Comparison of ENCODE assay signal across 23 mouse cellular contexts in the genomic region with DNA sequence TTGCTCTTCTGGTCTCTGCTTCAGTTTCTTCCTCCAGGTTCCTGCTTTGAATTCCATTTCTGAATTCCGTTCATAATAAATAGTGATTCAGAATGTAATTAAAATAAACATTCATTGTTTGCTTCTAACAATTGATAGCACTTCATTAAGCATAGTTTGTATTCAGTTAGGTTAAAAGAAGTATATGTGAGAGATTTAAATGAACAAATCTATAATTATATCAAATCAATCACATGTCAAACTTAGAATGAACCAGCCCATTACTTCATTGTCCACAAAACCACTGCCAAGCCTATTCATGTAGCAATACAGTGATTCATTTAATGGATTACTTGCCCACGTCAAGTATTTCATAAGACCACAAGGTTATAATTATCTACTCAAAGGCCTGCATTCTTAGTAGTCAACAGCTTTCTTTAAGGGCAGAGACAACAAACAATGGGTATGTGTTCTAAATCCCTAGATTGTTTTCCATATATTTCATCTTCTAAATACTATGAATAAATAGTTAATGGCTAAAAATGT. TPM values are rescaled to one million over a fixed set of nuclear protein-coding genes. Genes with fewer than 3 reads are reported as not detected.
A peak's percentile ranks its signal among the peaks of the same experiment; 100 is the strongest.
DNase-seq lines count a peak whose midpoint lies in the region; ATAC-seq lines count a peak whose summit lies in the region.
"Had no signal": no experiment of that assay in that cellular context is flagged by ENCODE, and none has a peak within 500 bp of the region (broad histone marks: within the 10 kb centered on the region; RNA-seq: fewer than 3 reads in every experiment).

No protein-coding gene starts in this region.

- no peak overlapping the region for H3K27ac ChIP-seq in kidney, embryonic 14.5 days (ENCODE audit: low read depth, low read length)
- H3K27ac ChIP-seq: embryonic facial prominence, embryonic 15.5 days; forebrain, embryonic 12.5 days; heart, embryonic 10.5 days; hindbrain, embryonic 13.5 days; hindbrain, postnatal 0 days; intestine, embryonic 15.5 days had no signal

- H3K36me3 ChIP-seq in kidney, embryonic 14.5 days (ENCODE audit: control insufficient read depth, insufficient read depth, low read length): no peaks in the 10 kb centered on the region
- H3K36me3 ChIP-seq: embryonic facial prominence, embryonic 15.5 days; forebrain, embryonic 12.5 days; heart, embryonic 10.5 days; hindbrain, embryonic 13.5 days; intestine, embryonic 15.5 days had no signal

- no peak for ATAC-seq in kidney, embryonic 14.5 days (ENCODE audit: low FRiP score, low TSS enrichment)
- ATAC-seq: hindbrain, postnatal 0 days; intestine, embryonic 15.5 days had no signal

- H3K4me2 ChIP-seq in kidney, embryonic 14.5 days (replicated peaks; ENCODE audit: low read depth, low read length): no peak overlapping the region
- H3K4me2 ChIP-seq: embryonic facial prominence, embryonic 15.5 days; forebrain, embryonic 12.5 days; hindbrain, embryonic 13.5 days; intestine, embryonic 15.5 days had no signal

- no peak overlapping the region for H3K9ac ChIP-seq in kidney, embryonic 14.5 days (ENCODE audit: low read depth, low read length)
- H3K9ac ChIP-seq: embryonic facial prominence, embryonic 15.5 days; forebrain, embryonic 12.5 days; hindbrain, embryonic 13.5 days; intestine, embryonic 15.5 days had no signal

- DNase-seq in 416B (ENCODE audit: low read depth) (peak; percentile 20), NIH3T3 (ENCODE audit: low read depth) (peak; percentile 80)
- DNase-seq in fat pad, adult 2 months (ENCODE audit: extremely low read depth, low read depth, low spot score): peak; percentile 51
- DNase-seq in retina, embryonic 14.5 days (ENCODE audit: low spot score): peak; percentile 8
- no peak for DNase-seq in gastrocnemius, adult 18-20 months (ENCODE audit: low spot score)
- no peak for DNase-seq in spleen, postnatal 36 days (ENCODE audit: low spot score in 2 of 2)
- DNase-seq: adrenal gland, postnatal 10 days; B cell, adult 2 months; cerebellum, adult 11-12 months; cerebellum, postnatal 10 days; embryo, embryonic 11 days; gastrocnemius, postnatal 36 days; heart, adult 18-20 months; heart, postnatal 10 days; kidney, adult 18-20 months had no signal

- H3K4me3 ChIP-seq in kidney, embryonic 14.5 days (ENCODE audit: low read length): no peak overlapping the region
- H3K4me3 ChIP-seq: embryonic facial prominence, embryonic 15.5 days; erythroblast, embryonic 14.5 days; forebrain, embryonic 12.5 days; heart, embryonic 10.5 days; hindbrain, embryonic 13.5 days; intestine, embryonic 15.5 days had no signal

- no peaks in the 10 kb centered on the region for H3K4me1 ChIP-seq in kidney, embryonic 14.5 days (ENCODE audit: control insufficient read depth, insufficient read depth, low read length)
- H3K4me1 ChIP-seq: embryonic facial prominence, embryonic 15.5 days; forebrain, embryonic 12.5 days; heart, embryonic 10.5 days; hindbrain, embryonic 13.5 days; intestine, embryonic 15.5 days had no signal

- H3K9me3 ChIP-seq in kidney, embryonic 14.5 days (ENCODE audit: control insufficient read depth, low read length): no peaks in the 10 kb centered on the region
- H3K9me3 ChIP-seq: embryonic facial prominence, embryonic 15.5 days; forebrain, embryonic 12.5 days; heart, embryonic 10.5 days; hindbrain, embryonic 13.5 days; intestine, embryonic 15.5 days had no signal

- no peaks in the 10 kb centered on the region for H3K27me3 ChIP-seq in kidney, embryonic 14.5 days (ENCODE audit: control insufficient read depth, insufficient read depth, low read length)
- H3K27me3 ChIP-seq: embryonic facial prominence, embryonic 15.5 days; forebrain, embryonic 12.5 days; hindbrain, embryonic 13.5 days; intestine, embryonic 15.5 days had no signal

- WGBS in kidney, embryonic 14.5 days: 91% methylated on average over 2 of the region's 2 CpGs

RNA-seq across cellular contexts. Expression of a gene that starts 34.3 kb away (rescaled TPM):
- 1.9 and 2.0 TPM in 2 replicates for polyA plus RNA-seq in kidney, embryonic 14.5 days (2014; fragmentation: Nextera tagmentation; extraction: Ambion mirVana)
- total RNA-seq in gastrocnemius, adult 18-20 months (2021): under 1 TPM; 0.30 to 0.50 TPM
- total RNA-seq: hindbrain, postnatal 0 days had no signal
- polyA plus RNA-seq: erythroblast, embryonic 14.5 days had no signal

RNA-seq across cellular contexts. Expression of a gene that starts 44.6 kb away (rescaled TPM):
- 5.7 and 5.8 TPM in 2 replicates for polyA plus RNA-seq in kidney, embryonic 14.5 days (2014; fragmentation: Nextera tagmentation; extraction: Ambion mirVana)
- 1 to 10 TPM in 1 of 2 experiments, under 1 TPM in 1; 0.84 to 1.8 TPM for total RNA-seq in gastrocnemius, adult 18-20 months (2021)
- polyA plus RNA-seq: erythroblast, embryonic 14.5 days had no signal

Comparison
In these comparisons a context has a peak if more than half of its experiments do, and no peak if none do; other contexts are left out.
1. DNase-seq: peak in 416B (single experiment), NIH3T3 (single experiment), fat pad, adult 2 months (single experiment) and retina, embryonic 14.5 days (single experiment); none in gastrocnemius, adult 18-20 months (single experiment) and spleen, postnatal 36 days (0 of 2).